Mouse (Mus musculus) v-Abl transformed pro-B cells (cell line): ENCODE measurements around the gene Antxr2.

Experiments
- in situ Hi-C, 2 experiments: fragments of 400-800 bp; cut with MboI; formaldehyde crosslinking; loops; one replicate each; pipeline ENCODE4 v1.15.1; 2025; ENCODE audit not compliant: unreplicated experiment in 2 of 2

Antxr2 gene

DNA sequence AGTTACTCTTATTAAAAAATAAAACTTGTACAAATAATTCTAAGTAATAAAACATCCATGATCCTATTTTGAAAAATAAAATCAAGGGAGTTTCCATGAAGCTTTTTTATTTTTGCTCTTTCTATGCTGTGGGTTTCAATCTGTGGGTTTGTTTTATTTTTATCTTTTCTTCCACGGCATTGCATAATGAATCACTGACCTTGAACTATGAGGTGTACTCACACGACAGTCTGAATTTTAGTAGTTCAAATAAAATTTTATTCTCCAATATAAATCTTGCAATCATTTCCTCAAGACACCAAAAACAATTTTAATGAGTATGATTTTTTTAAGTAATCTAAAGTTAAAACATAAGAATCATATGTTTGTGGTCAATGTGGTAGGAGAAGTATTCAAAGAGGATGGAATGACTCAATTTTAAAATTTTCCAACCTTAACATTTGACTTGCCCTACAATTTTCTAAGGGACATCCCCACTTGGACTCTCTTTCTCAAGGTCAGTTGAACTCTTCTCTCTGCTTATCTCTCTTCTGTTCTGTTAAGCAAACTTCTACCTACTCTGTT is 31.5 kb downstream of the Antxr2 start:
- in situ Hi-C loops, result no loop called here

- in situ Hi-C loops, result no loop called here
Measured at GRCm38 (mm10) chr5:97996500-97997176, 34.2 kb downstream of the Antxr2 start.

DNA sequence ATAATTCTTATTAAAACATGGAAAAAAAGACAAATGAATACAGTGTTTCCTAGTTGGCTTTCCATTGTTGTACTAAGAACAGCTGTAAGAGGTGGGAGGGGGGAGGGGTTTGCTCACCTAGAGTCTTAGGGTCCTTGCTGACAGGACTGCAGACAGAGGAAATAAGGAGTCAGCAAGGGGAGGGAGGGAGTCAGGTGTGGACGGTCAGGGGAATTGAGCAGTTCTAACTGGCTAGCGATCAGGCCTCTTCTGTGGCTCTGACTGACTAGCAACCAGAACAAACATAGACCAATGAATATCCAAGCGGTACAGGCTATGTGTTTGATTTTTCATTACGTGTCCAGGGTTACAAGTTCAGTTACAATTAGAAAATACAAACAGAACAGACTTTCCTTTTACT is 35.0 kb downstream of the Antxr2 start:
- in situ Hi-C loops, result no loop called here

- in situ Hi-C loops, result loop anchor here in 1 of 2 experiments (10.0 kb wide), 1 partner anchor 338 kb away; the partner anchor contains the start of gene Cfap299
Measured at GRCm38 (mm10) chr5:97986656-97987294, 44.1 kb downstream of the Antxr2 start.

GRCm38 (mm10) chr5:97983375-97983774 is 47.5 kb downstream of the Antxr2 start:
- in situ Hi-C loops, result loop anchor here in 1 of 2 experiments (10.0 kb wide), 1 partner anchor 341 kb away; the partner anchor contains the start of gene Cfap299

- in situ Hi-C loops, result loop anchor here in 1 of 2 experiments (10.0 kb wide), 1 partner anchor 344 kb away; the partner anchor contains the start of gene Cfap299
Measured at GRCm38 (mm10) chr5:97980472-97980871, 50.4 kb downstream of the Antxr2 start.

DNA sequence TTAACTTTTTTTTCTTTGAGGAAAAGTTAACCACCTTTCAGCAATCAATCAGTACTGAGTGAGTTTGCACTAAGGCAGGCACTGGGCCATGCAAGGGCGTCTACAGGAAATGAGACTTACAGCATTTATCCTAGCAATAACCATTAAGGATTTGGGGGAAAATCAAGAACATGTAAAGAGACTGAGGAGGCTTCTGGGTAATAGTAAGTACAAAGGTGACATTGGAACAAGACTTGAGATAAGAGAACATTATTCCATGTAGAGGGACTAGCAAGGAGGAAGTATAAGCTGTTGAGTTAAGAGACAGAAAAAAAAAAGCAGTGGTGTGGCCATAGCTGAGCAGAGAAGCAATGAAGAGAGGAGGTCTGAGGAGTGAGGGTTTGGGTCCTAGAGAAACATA is 57.5 kb downstream of the Antxr2 start:
- in situ Hi-C loops, result loop anchor here in 1 of 2 experiments (25.0 kb wide), 2 partner anchors 214 to 339 kb away; no protein-coding TSS in a partner anchor

DNA sequence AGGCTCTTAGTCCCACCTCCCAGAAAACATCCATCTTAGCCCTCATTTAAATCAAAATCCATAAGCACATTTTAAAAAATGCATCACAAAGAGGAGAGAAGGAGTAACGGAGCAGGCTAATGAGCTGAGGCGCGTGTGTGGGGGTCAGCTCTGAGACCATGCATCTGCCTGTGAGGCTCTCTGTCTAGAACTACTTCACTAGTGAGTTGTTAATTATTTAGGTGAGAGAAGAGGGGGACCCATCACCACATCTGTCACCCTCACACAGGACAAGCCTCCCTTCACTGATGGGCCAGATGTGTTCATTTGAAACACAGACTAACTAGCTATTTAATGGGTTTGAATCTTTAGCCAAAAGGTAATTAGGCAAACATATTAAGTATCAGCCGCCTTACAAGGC is 58.8 kb downstream of the Antxr2 start:
- in situ Hi-C loops, result loop anchor here in 1 of 2 experiments (25.0 kb wide), 2 partner anchors 215 to 340 kb away; no protein-coding TSS in a partner anchor

DNA sequence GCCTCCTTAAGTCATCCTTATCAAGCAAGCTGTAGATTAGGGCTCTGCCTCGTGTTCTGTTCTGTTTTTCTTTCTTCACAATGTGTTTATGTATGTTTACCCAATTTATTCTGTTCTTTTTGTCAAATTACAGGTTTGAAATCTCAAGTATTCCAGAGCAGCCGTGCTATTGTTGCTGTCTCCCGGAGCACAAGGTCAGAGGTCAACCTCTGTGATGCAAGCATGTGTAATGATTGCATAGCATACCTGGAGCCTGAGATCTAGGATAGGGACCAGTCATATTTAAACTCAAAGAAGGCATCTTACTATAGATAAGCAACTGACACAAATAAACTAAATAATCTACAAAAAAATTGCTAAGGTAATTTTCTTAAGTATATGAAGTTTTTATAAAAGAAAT is 59.6 kb downstream of the Antxr2 start:
- in situ Hi-C loops, result loop anchor here in 1 of 2 experiments (25.0 kb wide), 2 partner anchors 216 to 341 kb away; no protein-coding TSS in a partner anchor

DNA sequence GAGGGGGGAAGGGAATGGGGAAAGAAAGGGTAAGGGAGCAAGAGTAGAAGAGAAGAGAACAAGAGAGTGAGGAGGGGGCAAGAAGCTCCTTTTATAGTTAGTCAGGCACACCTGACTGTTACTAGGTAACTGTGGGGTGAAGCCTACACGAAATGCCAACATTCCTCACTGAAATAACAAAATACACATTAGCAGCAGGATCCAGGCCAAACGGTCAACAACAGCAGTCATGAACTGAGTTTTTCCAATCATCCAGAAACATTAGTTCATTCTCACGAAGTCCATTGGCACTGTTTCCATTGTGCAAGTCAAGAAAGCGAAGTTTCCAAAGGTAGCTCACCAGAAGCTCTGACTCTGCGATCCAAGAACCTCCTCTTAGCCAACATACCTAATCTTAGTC is 63.8 kb downstream of the Antxr2 start:
- in situ Hi-C loops, result loop anchor here in 1 of 2 experiments (25.0 kb wide), 2 partner anchors 220 to 345 kb away; no protein-coding TSS in a partner anchor

DNA sequence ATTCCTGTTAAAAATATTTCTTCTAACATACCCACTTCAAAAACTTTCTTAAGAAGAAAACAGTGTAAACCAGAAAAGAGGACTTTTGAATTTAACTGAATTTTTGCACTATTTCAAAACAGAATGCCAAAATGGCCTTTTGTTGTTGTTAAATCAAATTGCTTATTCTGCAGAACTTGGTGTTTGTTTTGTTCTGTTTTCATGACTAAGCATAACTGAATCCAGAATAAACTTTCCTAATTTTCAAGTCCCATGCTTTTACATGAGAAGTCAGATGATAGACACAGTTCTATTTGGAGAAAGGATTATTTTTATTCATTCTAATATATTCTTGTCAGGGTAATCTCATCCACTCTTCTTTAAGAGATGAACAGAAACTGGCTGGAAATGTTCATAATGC is 64.7 kb downstream of the Antxr2 start:
- in situ Hi-C loops, result loop anchor here in 1 of 2 experiments (25.0 kb wide), 2 partner anchors 221 to 346 kb away; no protein-coding TSS in a partner anchor

GRCm38 (mm10) chr5:97964444-97964843 is 66.4 kb downstream of the Antxr2 start:
- in situ Hi-C loops, result loop anchor here in 1 of 2 experiments (25.0 kb wide), 2 partner anchors 223 to 348 kb away; no protein-coding TSS in a partner anchor

DNA sequence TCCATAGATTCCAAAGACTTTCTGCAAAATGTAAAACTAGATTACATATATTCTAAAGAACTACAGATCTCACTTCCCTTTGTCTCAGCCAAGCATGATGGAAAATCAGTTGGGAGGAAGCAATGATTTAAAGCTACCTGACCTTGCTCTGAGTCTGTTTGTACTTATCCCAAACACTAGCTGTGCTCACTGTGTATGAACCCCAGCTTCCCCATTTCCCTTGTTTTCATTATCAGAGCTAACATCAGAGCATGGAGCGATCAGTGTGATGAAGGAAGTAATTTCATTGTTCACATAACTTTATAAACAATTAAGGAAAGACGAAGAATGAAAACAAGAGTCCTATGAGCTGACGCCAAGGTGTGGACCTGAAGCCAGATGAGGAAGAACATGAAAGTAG is 68.3 kb downstream of the Antxr2 start:
- in situ Hi-C loops, result loop anchor here in 1 of 2 experiments (25.0 kb wide), 2 partner anchors 225 to 350 kb away; no protein-coding TSS in a partner anchor

GRCm38 (mm10) chr5:97961786-97962185 is 69.1 kb downstream of the Antxr2 start:
- in situ Hi-C loops, result loop anchor here in 1 of 2 experiments (25.0 kb wide), 2 partner anchors 226 to 351 kb away; no protein-coding TSS in a partner anchor

DNA sequence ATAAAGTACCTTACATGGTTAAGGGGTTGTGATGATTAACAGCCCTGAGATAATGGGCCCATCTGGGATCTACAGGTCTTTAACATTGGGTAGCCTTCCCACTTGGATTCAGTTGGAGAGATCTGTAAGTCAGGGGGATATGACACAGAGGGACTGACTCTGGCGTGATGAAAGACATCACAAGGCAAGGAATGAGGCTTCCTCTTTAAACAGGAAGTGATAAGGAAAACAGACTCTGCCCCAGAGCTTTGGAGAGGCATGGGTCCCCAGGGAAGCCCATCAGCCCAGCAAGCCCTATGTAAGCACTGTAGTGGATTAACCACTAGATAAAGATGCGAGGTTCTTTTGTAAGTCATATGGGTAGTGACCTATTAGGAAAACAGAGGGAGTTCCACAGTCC is 71.2 kb downstream of the Antxr2 start:
- in situ Hi-C loops, result loop anchor here in 1 of 2 experiments (25.0 kb wide), 2 partner anchors 228 to 353 kb away; no protein-coding TSS in a partner anchor

GRCm38 (mm10) chr5:97959010-97959409 is 71.8 kb downstream of the Antxr2 start:
- in situ Hi-C loops, result loop anchor here in 1 of 2 experiments (25.0 kb wide), 2 partner anchors 228 to 353 kb away; no protein-coding TSS in a partner anchor

DNA sequence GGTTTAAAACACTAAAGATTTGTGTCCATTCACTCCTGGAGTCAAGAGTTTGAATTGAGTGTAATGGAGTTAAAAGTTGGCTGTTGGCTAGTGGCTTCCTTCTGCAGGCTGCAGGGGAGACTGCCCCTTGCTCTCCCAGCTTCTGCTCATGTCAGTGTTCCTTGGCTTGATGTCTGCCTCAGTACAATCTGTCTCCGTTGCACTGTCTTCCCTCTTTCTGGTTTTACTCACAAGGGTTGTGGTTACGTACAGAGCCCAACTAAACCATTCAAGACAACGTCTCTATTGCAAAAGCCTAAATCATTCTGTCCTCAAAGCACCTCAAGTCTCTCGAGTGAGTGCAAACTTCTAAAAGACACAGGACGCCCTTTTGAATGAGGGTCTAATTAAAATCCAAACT is 73.3 kb downstream of the Antxr2 start:
- in situ Hi-C loops, result loop anchor here in 1 of 2 experiments (25.0 kb wide), 2 partner anchors 230 to 355 kb away; no protein-coding TSS in a partner anchor

GRCm38 (mm10) chr5:97954193-97954772 is 76.6 kb downstream of the Antxr2 start:
- in situ Hi-C loops, result loop anchor here in 1 of 2 experiments (25.0 kb wide), 2 partner anchors 233 to 358 kb away; no protein-coding TSS in a partner anchor

DNA sequence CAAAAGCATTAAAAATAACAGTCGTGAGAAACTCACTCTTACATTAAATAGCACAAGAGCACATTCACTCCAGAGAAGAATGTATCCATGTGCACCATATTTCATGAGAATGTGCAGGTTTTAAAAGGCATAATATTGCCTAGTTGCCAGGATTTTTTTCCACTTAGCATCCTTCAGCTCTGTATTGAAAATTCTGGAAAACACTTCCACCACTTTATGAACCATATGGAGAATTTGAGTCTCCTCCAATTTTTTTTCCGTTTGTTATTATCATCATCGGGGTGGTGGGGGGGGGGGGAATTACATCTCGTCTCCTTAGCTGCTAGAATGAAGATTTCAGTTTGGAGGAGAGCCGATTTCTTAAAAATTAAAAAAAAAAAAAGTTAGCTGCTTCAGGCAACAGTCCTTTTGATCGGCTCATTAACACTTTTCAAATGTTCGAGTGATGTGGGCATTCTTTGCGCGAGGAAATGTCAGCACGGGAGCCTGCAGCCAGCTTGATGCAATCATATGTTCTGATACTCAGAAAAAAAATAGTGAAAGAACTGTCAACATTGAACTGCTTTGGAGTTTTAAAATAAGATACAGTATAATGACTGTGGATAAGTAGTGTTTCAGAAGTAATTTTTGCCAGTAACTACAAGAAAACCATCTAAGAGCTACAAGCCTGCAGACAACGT is 77.5 kb downstream of the Antxr2 start:
- in situ Hi-C loops, result loop anchor here in 1 of 2 experiments (25.0 kb wide), 2 partner anchors 234 to 359 kb away; no protein-coding TSS in a partner anchor
